Mouse (Mus musculus) intestine, postnatal 0 days (tissue): ENCODE measurements around the gene Ctsll3. TPM values are rescaled to one million over a fixed set of nuclear protein-coding genes. Genes with fewer than 3 reads are reported as not detected.

ENCODE experiments used
- ATAC-seq: fragments of 200-750 bp; cut with Nextera tagmentation; 2 replicates; pipeline ENCODE4 v1.8.0; 2017; ENCODE audit warnings: mild to moderate bottlenecking, moderate TSS enrichment, moderate library complexity
- H3K27ac ChIP-seq: fragments of 300-500 bp; sonication (generic); 2 replicates; pipeline ENCODE4 v1.5.1; 2014; ENCODE audit warnings: mild to moderate bottlenecking, low read depth, low read length, moderate library complexity
- H3K27me3 ChIP-seq: fragments of 300-500 bp; sonication (generic); replicated peaks from 2 replicates; pipeline ENCODE4 v1.6.1; 2014; ENCODE audit warnings: low read length, mixed read lengths; ENCODE audit not compliant: control insufficient read depth, insufficient read depth
- H3K36me3 ChIP-seq: fragments of 300-500 bp; sonication (generic); 2 replicates; pipeline ENCODE4 v1.6.1; 2014; ENCODE audit warnings: mild to moderate bottlenecking, moderate library complexity; ENCODE audit not compliant: control insufficient read depth, insufficient read depth
- H3K4me1 ChIP-seq: fragments of 300-500 bp; sonication (generic); replicated peaks from 2 replicates; pipeline ENCODE4 v1.6.1; 2014; ENCODE audit warnings: antibody characterized with exemption, low read length, mixed read lengths; ENCODE audit not compliant: control insufficient read depth, insufficient read depth
- H3K4me2 ChIP-seq: fragments of 300-500 bp; sonication (generic); replicated peaks from 2 replicates; pipeline ENCODE4 v1.6.1; 2014; ENCODE audit warnings: low read depth, mild to moderate bottlenecking, moderate library complexity
- H3K4me3 ChIP-seq: fragments of 300-500 bp; sonication (generic); 2 replicates; pipeline ENCODE4 v1.5.1; 2014; ENCODE audit warnings: low read depth, low read length
- H3K9ac ChIP-seq: fragments of 300-500 bp; sonication (generic); 2 replicates; pipeline ENCODE4 v1.6.1; 2014; ENCODE audit warnings: mild to moderate bottlenecking, low read depth, low read length
- H3K9me3 ChIP-seq: fragments of 300-500 bp; sonication (generic); 2 replicates; pipeline ENCODE4 v1.6.1; 2016; ENCODE audit warnings: mixed run types; ENCODE audit not compliant: control insufficient read depth
- CTCF ChIP-seq: sonication (generic); IDR thresholded peaks from 2 replicates; pipeline ENCODE4 v1.5.1; 2016; ENCODE audit warnings: low read depth, mild to moderate bottlenecking, control low read depth, antibody characterized with exemption, moderate library complexity
- WGBS: fragments of 180-500 bp; shearing (Covaris S2); extraction: QIAGEN DNeasy Blood & Tissue Kit; methylation state at CpG from one replicate; pipeline ENCODE4 v1.1.7; 2014; 5-methylcytosine and 5-hydroxymethylcytosine counted together
- polyA plus RNA-seq: library from polyadenylated mRNA; unstranded; fragments of >200 nt; fragmentation: Nextera tagmentation; extraction: Ambion mirVana; gene quantifications from 2 replicates; pipeline ENCODE4 v1.2.1, GENCODE M21; 2015

Gene Ctsll3
- polyA plus RNA-seq, 1 experiment from 2014 or later, result not detected

- Histone ChIP-seq H3K27me3 (no peaks in the 10 kb centered on the region), H3K4me2 (no peak overlapping the region), H3K9me3 (no peaks in the 10 kb centered on the region), H3K4me3 (no peak overlapping the region), H3K9ac (no peak overlapping the region), H3K4me1 (no peaks in the 10 kb centered on the region), H3K27ac (no peak overlapping the region), H3K36me3 (no peaks in the 10 kb centered on the region)
- no peak for TF ChIP-seq CTCF
- WGBS, result 85% methylated on average over 7 of the region's 7 CpGs
- ATAC-seq, result no peak
These were observed 19.3 kb downstream of the Ctsll3 start for GRCm38 (mm10) chr13:60783301-60783700.

- no peak overlapping the region for H3K9ac ChIP-seq
- no peak for ATAC-seq
- no peaks in the 10 kb centered on the region for H3K27me3 ChIP-seq
- H3K4me3 ChIP-seq, result no peak overlapping the region
- H3K4me2 ChIP-seq, result no peak overlapping the region
- no peak for TF ChIP-seq CTCF
- no peaks in the 10 kb centered on the region for H3K4me1 ChIP-seq
- no peaks in the 10 kb centered on the region for H3K36me3 ChIP-seq
- H3K27ac ChIP-seq, result no peak overlapping the region
- 74% methylated on average over 3 of the region's 3 CpGs for WGBS
- H3K9me3 ChIP-seq, result no peaks in the 10 kb centered on the region
These were observed 22.1 kb downstream of the Ctsll3 start for GRCm38 (mm10) chr13:60780534-60780933.

- no peak for TF ChIP-seq CTCF
- Histone ChIP-seq H3K9me3 (no peaks in the 10 kb centered on the region), H3K4me1 (no peaks in the 10 kb centered on the region), H3K27ac (no peak overlapping the region), H3K36me3 (peaks cover 6% of the 10 kb centered on the region; the same call in 1 of the 2 replicates), H3K27me3 (no peaks in the 10 kb centered on the region), H3K4me2 (no peak overlapping the region), H3K9ac (no peak overlapping the region), H3K4me3 (no peak overlapping the region)
- 94% methylated on average over 17 of the region's 17 CpGs for WGBS
- no peak for ATAC-seq
These were observed 41.5 kb downstream of the Ctsll3 start for GRCm38 (mm10) chr13:60761161-60761560.

GRCm38 (mm10) chr13:60760392-60760791, 42.3 kb downstream of the Ctsll3 start:
- Histone ChIP-seq H3K4me2 (no peak overlapping the region), H3K9ac (no peak overlapping the region), H3K4me3 (no peak overlapping the region), H3K4me1 (no peaks in the 10 kb centered on the region), H3K27ac (no peak overlapping the region), H3K36me3 (peaks cover 6% of the 10 kb centered on the region; the same call in 1 of the 2 replicates), H3K27me3 (no peaks in the 10 kb centered on the region), H3K9me3 (no peaks in the 10 kb centered on the region)
- WGBS, result 87% methylated on average over 12 of the region's 12 CpGs
- no peak for TF ChIP-seq CTCF
- ATAC-seq, result no peak

DNA sequence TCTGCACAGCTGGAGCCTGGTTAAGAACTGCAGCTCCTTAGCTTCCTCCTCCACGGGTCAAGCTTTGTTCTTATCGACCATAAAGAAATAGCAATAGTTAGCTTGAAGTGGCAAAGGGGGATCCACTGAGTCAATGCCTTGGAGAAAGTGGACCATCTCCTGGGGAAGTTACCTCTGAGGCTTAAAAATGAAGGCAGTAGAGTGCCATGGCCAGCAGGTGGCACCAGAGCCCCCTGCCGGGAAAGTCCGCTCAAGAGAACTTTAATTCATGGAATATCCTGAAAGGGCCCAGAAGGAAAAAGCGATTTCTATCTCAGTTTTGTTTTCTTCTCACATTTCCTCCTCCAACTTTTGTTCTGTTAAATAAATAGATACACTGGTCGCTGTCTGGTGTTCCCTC, 43.5 kb downstream of the Ctsll3 start:
- no peak for ATAC-seq
- Histone ChIP-seq H3K27ac (no peak overlapping the region), H3K9me3 (no peaks in the 10 kb centered on the region), H3K4me1 (no peaks in the 10 kb centered on the region), H3K36me3 (peaks cover 6% of the 10 kb centered on the region; the same call in 1 of the 2 replicates), H3K4me2 (no peak overlapping the region), H3K9ac (no peak overlapping the region), H3K4me3 (no peak overlapping the region), H3K27me3 (no peaks in the 10 kb centered on the region)
- TF ChIP-seq CTCF, result peak; percentile 89
- WGBS, result 35% methylated on average over 6 of the region's 6 CpGs

DNA sequence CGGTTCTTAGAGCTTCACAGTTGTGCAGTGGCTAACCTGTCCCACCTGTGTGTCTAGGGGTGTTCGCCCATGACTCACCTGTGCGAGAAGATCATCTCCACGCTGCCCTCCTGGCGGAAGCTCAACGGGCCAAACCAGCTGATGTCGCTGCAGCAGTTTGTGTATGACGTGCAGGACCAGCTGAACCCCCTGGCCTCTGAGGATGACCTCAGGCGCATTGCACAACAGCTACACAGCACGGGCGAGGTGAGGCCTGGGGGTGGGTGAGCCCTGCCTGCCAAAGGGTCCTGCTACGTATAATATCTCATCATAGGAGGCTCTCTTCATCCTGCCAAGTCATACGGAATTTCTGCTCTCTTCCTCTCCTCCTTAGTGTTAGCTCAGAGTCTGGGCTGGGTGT, 45.4 kb downstream of the Ctsll3 start:
- H3K9ac ChIP-seq, result no peak overlapping the region
- peaks cover 6% of the 10 kb centered on the region; the same call in 1 of the 2 replicates for H3K36me3 ChIP-seq
- TF ChIP-seq CTCF, result no peak
- no peaks in the 10 kb centered on the region for H3K9me3 ChIP-seq
- no peaks in the 10 kb centered on the region for H3K4me1 ChIP-seq
- H3K27ac ChIP-seq, result no peak overlapping the region
- no peak overlapping the region for H3K4me3 ChIP-seq
- no peak overlapping the region for H3K4me2 ChIP-seq
- ATAC-seq, result no peak
- WGBS, result 79% methylated on average over 13 of the region's 13 CpGs
- no peaks in the 10 kb centered on the region for H3K27me3 ChIP-seq

GRCm38 (mm10) chr13:60755251-60755650, 47.4 kb downstream of the Ctsll3 start:
- Histone ChIP-seq H3K36me3 (peaks cover 4% of the 10 kb centered on the region; the same call in 1 of the 2 replicates), H3K9me3 (no peaks in the 10 kb centered on the region), H3K4me3 (no peak overlapping the region), H3K27me3 (no peaks in the 10 kb centered on the region), H3K4me1 (no peaks in the 10 kb centered on the region), H3K27ac (no peak overlapping the region), H3K4me2 (no peak overlapping the region), H3K9ac (no peak overlapping the region)
- TF ChIP-seq CTCF, result no peak
- no peak for ATAC-seq
- 27% methylated on average over 2 of the region's 2 CpGs for whole genome bisulfite sequencing
